Mouse (Mus musculus): ENCODE data around the gene Otulin. TPM values are rescaled to one million over a fixed set of nuclear protein-coding genes. Genes with fewer than 3 reads are reported as not detected.

The Otulin gene
- total and polyA plus RNA-seq, 3 experiments: 65.5 to 70.6 TPM; not detected in 1

DNA sequence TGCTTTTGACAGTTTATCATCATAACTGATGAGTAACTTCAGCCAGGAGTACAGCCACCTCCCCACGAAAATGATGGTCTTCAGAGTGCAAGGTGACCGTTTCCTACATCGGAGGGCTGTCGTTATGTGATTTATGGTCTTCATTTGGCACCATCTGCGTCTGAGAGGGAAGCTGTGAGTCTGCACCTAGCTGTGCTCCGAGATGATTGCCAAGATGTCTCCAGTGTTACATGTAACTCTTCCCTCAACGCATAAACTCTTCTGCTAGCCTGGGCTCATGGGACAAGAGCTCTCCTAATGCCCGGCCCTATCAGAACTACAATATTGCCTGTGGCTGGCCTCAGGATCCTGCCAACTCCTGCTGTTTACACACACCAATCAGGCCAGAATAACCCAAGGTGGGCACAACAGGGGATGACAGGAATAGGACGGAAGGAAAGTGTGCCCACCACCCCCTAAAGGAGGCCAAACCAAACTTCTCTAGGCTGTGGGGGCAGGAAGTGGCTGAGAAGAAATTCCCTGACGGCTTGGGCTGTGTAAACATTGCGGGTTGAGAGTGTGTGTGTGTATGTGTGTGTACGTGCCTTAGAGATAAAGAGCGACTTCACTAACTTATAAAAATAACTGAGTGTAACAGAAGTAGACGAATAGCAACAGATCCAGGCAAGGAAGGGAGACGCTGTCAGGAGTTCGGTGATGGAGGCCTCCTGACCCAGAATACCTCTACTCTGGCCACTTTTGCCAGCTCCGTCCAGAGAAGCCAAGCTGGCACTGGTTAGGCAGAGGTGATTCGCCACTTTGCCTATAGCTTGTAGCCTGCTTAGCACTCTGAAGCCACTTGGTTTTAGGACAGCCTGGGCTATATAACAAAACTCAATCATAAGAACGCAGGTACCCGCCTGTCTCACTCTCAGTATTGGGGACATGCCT, 126.4 kb downstream of the Otulin start:
- TF ChIP-seq SIN3A (IDR thresholded peaks at IDR 0.05; ENCODE audit: low read length) (no peak), POLR2A (IDR thresholded peaks at IDR 0.05; ENCODE audit: control insufficient read depth in 1 of 2, insufficient read depth in 1 of 2, low read depth in 1 of 2, low read length in 2 of 2, poor library complexity in 1 of 2) (no peak), MYC (IDR thresholded peaks at IDR 0.05; ENCODE audit: low read depth, low read length) (no peak), CTCF (IDR thresholded peaks at IDR 0.05 in 2 of 3, conservative IDR thresholded peaks at IDR 0.05 in 1 of 3; ENCODE audit: control insufficient read depth in 1 of 3, insufficient read depth in 1 of 3, low read depth in 2 of 3, low read length in 3 of 3, poor library complexity in 1 of 3, severe bottlenecking in 1 of 3) (no peak), TBP (IDR thresholded peaks at IDR 0.05; ENCODE audit: low read depth, low read length) (no peak)
- no peaks in the 10 kb centered on the region for H3K4me1 ChIP-seq (ENCODE audit: control insufficient read depth in 1 of 2, insufficient read depth in 2 of 2, low read length in 2 of 2)

DNA sequence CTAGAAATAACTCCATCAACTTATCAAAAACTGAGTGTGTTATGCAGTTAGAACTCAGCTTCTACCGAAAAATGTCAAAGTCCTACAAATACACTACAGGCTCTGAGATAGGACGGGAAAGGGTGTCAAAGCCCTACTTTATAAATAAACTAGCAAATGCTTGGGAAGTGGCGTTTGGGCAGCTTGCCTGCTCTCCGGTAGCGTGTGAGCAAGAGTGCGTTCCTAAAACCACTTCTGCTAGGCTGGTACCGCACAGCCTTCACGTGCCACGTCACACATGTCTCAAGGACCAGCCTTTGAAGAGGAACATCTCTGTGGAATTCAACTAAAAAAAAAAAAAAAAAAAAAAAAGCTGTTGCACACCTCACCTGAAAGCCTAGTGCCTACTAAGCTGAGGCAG, 127.3 kb downstream of the Otulin start:
- no peak for DNase-seq (ENCODE audit: low read depth, low spot score)
- no peaks in the 10 kb centered on the region for H3K36me3 ChIP-seq (ENCODE audit: control insufficient read depth in 1 of 2, insufficient read depth in 2 of 2, low read length in 2 of 2)
- H3K79me2 ChIP-seq (ENCODE audit: control insufficient read depth, insufficient read depth, low read length, poor library complexity): no peaks in the 10 kb centered on the region
- H3K27ac ChIP-seq (ENCODE audit: control insufficient read depth, low read depth, low read length): no peak overlapping the region
- H3K4me3 ChIP-seq (ENCODE audit: control insufficient read depth in 1 of 2, insufficient read depth in 1 of 2, low read depth in 2 of 2, low read length in 2 of 2): no peak overlapping the region
- no peak overlapping the region for H3K9ac ChIP-seq (ENCODE audit: control insufficient read depth, low read depth, low read length, poor library complexity, severe bottlenecking)
- no peaks in the 10 kb centered on the region for H3K9me3 ChIP-seq (replicated peaks; ENCODE audit: insufficient read depth, low read length)
- no peak for TF ChIP-seq USF1 (IDR thresholded peaks at IDR 0.05; ENCODE audit: low read depth, low read length)
- no peaks in the 10 kb centered on the region for H3K4me1 ChIP-seq (ENCODE audit: control insufficient read depth in 1 of 2, insufficient read depth in 2 of 2, low read length in 2 of 2)
- H3K27me3 ChIP-seq (ENCODE audit: control insufficient read depth in 1 of 2, insufficient read depth in 2 of 2, low read length in 2 of 2): no peaks in the 10 kb centered on the region

More for the DNA sequence above, 126.4 kb downstream of the Otulin start:
- Histone ChIP-seq H3K4me3 (ENCODE audit: control insufficient read depth in 1 of 2, insufficient read depth in 1 of 2, low read depth in 2 of 2, low read length in 2 of 2) (no peak overlapping the region), H3K9me3 (replicated peaks; ENCODE audit: insufficient read depth, low read length) (no peaks in the 10 kb centered on the region), H3K27ac (ENCODE audit: control insufficient read depth, low read depth, low read length) (no peak overlapping the region), H3K27me3 (ENCODE audit: control insufficient read depth in 1 of 2, insufficient read depth in 2 of 2, low read length in 2 of 2) (no peaks in the 10 kb centered on the region), H3K9ac (ENCODE audit: control insufficient read depth, low read depth, low read length, poor library complexity, severe bottlenecking) (no peak overlapping the region), H3K36me3 (ENCODE audit: control insufficient read depth in 1 of 2, insufficient read depth in 2 of 2, low read length in 2 of 2) (no peaks in the 10 kb centered on the region), H3K79me2 (ENCODE audit: control insufficient read depth, insufficient read depth, low read length, poor library complexity) (no peaks in the 10 kb centered on the region)
- DNase-seq (ENCODE audit: low read depth, low spot score): no peak

DNA sequence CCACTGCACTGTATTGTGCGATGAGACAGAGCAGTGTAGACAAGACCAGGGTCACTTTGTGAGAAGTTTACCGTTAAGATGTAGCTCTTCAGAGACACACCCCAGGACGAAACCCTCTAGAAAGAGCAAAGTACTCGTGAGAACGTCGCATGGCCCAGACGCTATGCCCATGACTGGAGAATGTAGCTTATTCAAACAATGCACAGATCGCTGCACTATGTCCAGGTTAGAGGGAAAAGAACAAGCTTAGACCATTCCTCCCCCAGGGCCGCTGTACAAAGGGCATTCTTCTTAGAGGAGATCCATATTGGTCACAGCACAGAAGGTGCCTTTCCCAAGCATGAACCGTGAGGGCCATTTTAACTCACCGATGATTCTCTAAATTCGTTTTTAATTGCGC, 128.2 kb downstream of the Otulin start:
- H3K9me3 ChIP-seq (replicated peaks; ENCODE audit: insufficient read depth, low read length): no peaks in the 10 kb centered on the region
- no peaks in the 10 kb centered on the region for H3K27me3 ChIP-seq (ENCODE audit: control insufficient read depth in 1 of 2, insufficient read depth in 2 of 2, low read length in 2 of 2)
- H3K27ac ChIP-seq (ENCODE audit: control insufficient read depth, low read depth, low read length): no peak overlapping the region
- DNase-seq (ENCODE audit: low read depth, low spot score): no peak
- no peaks in the 10 kb centered on the region for H3K36me3 ChIP-seq (ENCODE audit: control insufficient read depth in 1 of 2, insufficient read depth in 2 of 2, low read length in 2 of 2)
- no peaks in the 10 kb centered on the region for H3K4me1 ChIP-seq (ENCODE audit: control insufficient read depth in 1 of 2, insufficient read depth in 2 of 2, low read length in 2 of 2)
- H3K4me3 ChIP-seq (ENCODE audit: control insufficient read depth in 1 of 2, insufficient read depth in 1 of 2, low read depth in 2 of 2, low read length in 2 of 2): no peak overlapping the region
- H3K9ac ChIP-seq (ENCODE audit: control insufficient read depth, low read depth, low read length, poor library complexity, severe bottlenecking): no peak overlapping the region
- no peaks in the 10 kb centered on the region for H3K79me2 ChIP-seq (ENCODE audit: control insufficient read depth, insufficient read depth, low read length, poor library complexity)
- TF ChIP-seq TCF12 (IDR thresholded peaks at IDR 0.05; ENCODE audit: low read depth, low read length) (no peak), RCOR1 (IDR thresholded peaks at IDR 0.05; ENCODE audit: low read depth, low read length) (no peak)

Measured in MEL (cell line).